Mouse (Mus musculus): ENCODE data around the gene Osgep. TPM values are rescaled to one million over a fixed set of nuclear protein-coding genes. Genes with fewer than 3 reads are reported as not detected.
A peak's percentile ranks its signal among the peaks of the same experiment; 100 is the strongest.
"Not testable (repeated sequence)": the region's sequence is repeated elsewhere in the genome, so short reads cannot be mapped to it uniquely, and the experiment has no call there.

Gene Osgep
- polyA plus RNA-seq, 1 experiment from 2014 or later = 148 TPM

- peak; percentile 85 for ATAC-seq (ENCODE audit: insufficient number of reproducible peaks, low FRiP score, low TSS enrichment, low read depth)
- peak within 1 kb of the TSS; percentile 34 for H3K9ac ChIP-seq
- H3K4me3 ChIP-seq = peak within 1 kb of the TSS; percentile 50
- no peaks in the 10 kb centered on the region for H3K27me3 ChIP-seq
- no peaks in the 10 kb centered on the region for H3K9me3 ChIP-seq
- WGBS = 7% methylated on average over 31 of the region's 32 CpGs
- peaks cover 13% of the 10 kb centered on the region; the same call in 1 of the 2 replicates for H3K36me3 ChIP-seq
- peak within 1 kb of the TSS; percentile 60 for H3K4me2 ChIP-seq
- peak within 1 kb of the TSS; percentile 76 for H3K27ac ChIP-seq
- H3K4me1 ChIP-seq = peaks cover 6% of the 10 kb centered on the region; the same call in 1 of the 2 replicates
These were observed 54.5 kb downstream of the Osgep start, which contains the start of gene Tep1 for GRCm38 (mm10) chr14:50869889-50870804. TSS of gene Tep1 (minus strand) at chr14:50870560.

- peaks cover 13% of the 10 kb centered on the region; the same call in 1 of the 2 replicates for H3K36me3 ChIP-seq
- H3K4me2 ChIP-seq = no peak overlapping the region
- no peaks in the 10 kb centered on the region for H3K27me3 ChIP-seq
- ATAC-seq (ENCODE audit: insufficient number of reproducible peaks, low FRiP score, low TSS enrichment, low read depth) = no peak
- H3K4me1 ChIP-seq = peaks cover 6% of the 10 kb centered on the region; the same call in 1 of the 2 replicates
- H3K9me3 ChIP-seq = no peaks in the 10 kb centered on the region
- 94% methylated on average over 5 of the region's 5 CpGs for WGBS
- H3K4me3 ChIP-seq = no peak overlapping the region
- H3K9ac ChIP-seq = no peak overlapping the region
- no peak overlapping the region for H3K27ac ChIP-seq
These were observed 56.0 kb downstream of the Osgep start for GRCm38 (mm10) chr14:50868656-50869055.

GRCm38 (mm10) chr14:50868211-50868610 is 56.5 kb downstream of the Osgep start:
- Histone ChIP-seq H3K4me1 (peaks cover 6% of the 10 kb centered on the region; the same call in 1 of the 2 replicates), H3K27ac (no peak overlapping the region), H3K9ac (no peak overlapping the region), H3K36me3 (peaks cover 13% of the 10 kb centered on the region; the same call in 1 of the 2 replicates), H3K9me3 (no peaks in the 10 kb centered on the region), H3K4me3 (no peak overlapping the region), H3K27me3 (no peaks in the 10 kb centered on the region), H3K4me2 (no peak overlapping the region)
- no peak for ATAC-seq (ENCODE audit: insufficient number of reproducible peaks, low FRiP score, low TSS enrichment, low read depth)
- WGBS = 80% methylated on average over 4 of the region's 4 CpGs

- no peak for ATAC-seq (ENCODE audit: insufficient number of reproducible peaks, low FRiP score, low TSS enrichment, low read depth)
- Histone ChIP-seq H3K4me3 (no peak overlapping the region), H3K9me3 (no peaks in the 10 kb centered on the region), H3K36me3 (peaks cover 18% of the 10 kb centered on the region; the same call in 1 of the 2 replicates), H3K9ac (no peak overlapping the region), H3K4me2 (no peak overlapping the region), H3K27me3 (no peaks in the 10 kb centered on the region), H3K4me1 (peaks cover 6% of the 10 kb centered on the region; the same call in 1 of the 2 replicates), H3K27ac (no peak overlapping the region)
- 89% methylated on average over 3 of the region's 3 CpGs for WGBS
These were observed 57.7 kb downstream of the Osgep start for GRCm38 (mm10) chr14:50866966-50867365.

- not testable (repeated sequence) for ATAC-seq (ENCODE audit: insufficient number of reproducible peaks, low FRiP score, low TSS enrichment, low read depth); H3K27ac ChIP-seq
- H3K36me3 ChIP-seq = peaks cover 27% of the 10 kb centered on the region; the same call in 1 of the 2 replicates
These were observed 59.7 kb downstream of the Osgep start for GRCm38 (mm10) chr14:50865005-50865404.

GRCm38 (mm10) chr14:50862641-50863040 is 62.1 kb downstream of the Osgep start:
- no peaks in the 10 kb centered on the region for H3K9me3 ChIP-seq
- H3K9ac ChIP-seq = no peak overlapping the region
- 88% methylated on average over 10 of the region's 10 CpGs for WGBS

More at GRCm38 (mm10) chr14:50865005-50865404, 59.7 kb downstream of the Osgep start:
- not testable (repeated sequence) for H3K27me3 ChIP-seq, H3K9ac ChIP-seq, H3K4me1 ChIP-seq, H3K9me3 ChIP-seq, H3K4me3 ChIP-seq, H3K4me2 ChIP-seq

More at GRCm38 (mm10) chr14:50862641-50863040, 62.1 kb downstream of the Osgep start:
- Histone ChIP-seq H3K27ac (no peak overlapping the region), H3K27me3 (no peaks in the 10 kb centered on the region), H3K4me1 (no peaks in the 10 kb centered on the region), H3K4me3 (no peak overlapping the region), H3K4me2 (no peak overlapping the region), H3K36me3 (peaks cover 31% of the 10 kb centered on the region)
- ATAC-seq (ENCODE audit: insufficient number of reproducible peaks, low FRiP score, low TSS enrichment, low read depth) = no peak

Other genes with a start within 250 kb of the Osgep start
- gene Olfr747, start 231.7 kb downstream of the Osgep start, polyA plus RNA-seq (2015; fragmentation: Nextera tagmentation; extraction: Ambion mirVana) = not detected in 2 replicates
- not detected in 2 replicates for gene Olfr748, start 217.5 kb downstream of the Osgep start, polyA plus RNA-seq (2015; fragmentation: Nextera tagmentation; extraction: Ambion mirVana)
- not detected in 2 replicates for gene Olfr749, start 179.8 kb downstream of the Osgep start, polyA plus RNA-seq (2015; fragmentation: Nextera tagmentation; extraction: Ambion mirVana)
- gene Ttc5, start 139.4 kb downstream of the Osgep start, polyA plus RNA-seq (2015; fragmentation: Nextera tagmentation; extraction: Ambion mirVana) = 59.8 and 63.1 TPM in 2 replicates
- gene Ccnb1ip1, start 117.2 kb downstream of the Osgep start, polyA plus RNA-seq (2015; fragmentation: Nextera tagmentation; extraction: Ambion mirVana) = not detected in 2 replicates
- gene Parp2, start 117.1 kb downstream of the Osgep start, polyA plus RNA-seq (2015; fragmentation: Nextera tagmentation; extraction: Ambion mirVana) = 52.0 and 52.3 TPM in 2 replicates
- gene Tep1, start 54.3 kb downstream of the Osgep start, polyA plus RNA-seq (2015; fragmentation: Nextera tagmentation; extraction: Ambion mirVana) = 5.0 and 6.2 TPM in 2 replicates
- 0.10 and 0.12 TPM in 2 replicates for gene Klhl33, start 27.4 kb downstream of the Osgep start, polyA plus RNA-seq (2015; fragmentation: Nextera tagmentation; extraction: Ambion mirVana)
- gene Apex1, start 75 bp upstream of the Osgep start, polyA plus RNA-seq (2015; fragmentation: Nextera tagmentation; extraction: Ambion mirVana) = 188 TPM in 2 replicates
- 45.3 and 56.0 TPM in 2 replicates for gene Pip4p1, start 6.0 kb upstream of the Osgep start, polyA plus RNA-seq (2015; fragmentation: Nextera tagmentation; extraction: Ambion mirVana)
- gene Pnp, start 6.2 kb upstream of the Osgep start, polyA plus RNA-seq (2015; fragmentation: Nextera tagmentation; extraction: Ambion mirVana) = 52.0 and 54.8 TPM in 2 replicates
- not detected in 2 replicates for gene Gm49342, start 19.6 kb upstream of the Osgep start, polyA plus RNA-seq (2015; fragmentation: Nextera tagmentation; extraction: Ambion mirVana)
- 0.31 and 0.54 TPM in 2 replicates for gene Pnp2, start 31.1 kb upstream of the Osgep start, polyA plus RNA-seq (2015; fragmentation: Nextera tagmentation; extraction: Ambion mirVana)
- gene Rnase10, start 82.9 kb upstream of the Osgep start, polyA plus RNA-seq (2015; fragmentation: Nextera tagmentation; extraction: Ambion mirVana) = 0.09 and 0.22 TPM in 2 replicates
- not detected in 2 replicates for gene Rnase9, start 117.0 kb upstream of the Osgep start, polyA plus RNA-seq (2015; fragmentation: Nextera tagmentation; extraction: Ambion mirVana)
- not detected in 2 replicates for gene Rnase11, start 125.3 kb upstream of the Osgep start, polyA plus RNA-seq (2015; fragmentation: Nextera tagmentation; extraction: Ambion mirVana)
- gene Rnase12, start 132.8 kb upstream of the Osgep start, polyA plus RNA-seq (2015; fragmentation: Nextera tagmentation; extraction: Ambion mirVana) = not detected in 2 replicates
- not detected in 2 replicates for gene Olfr750, start 149.5 kb upstream of the Osgep start, polyA plus RNA-seq (2015; fragmentation: Nextera tagmentation; extraction: Ambion mirVana)
- 68.6 and 83.1 TPM in 2 replicates for gene Rnase4, start 166.2 kb upstream of the Osgep start, polyA plus RNA-seq (2015; fragmentation: Nextera tagmentation; extraction: Ambion mirVana)
- gene Ang, start 166.3 kb upstream of the Osgep start, polyA plus RNA-seq (2015; fragmentation: Nextera tagmentation; extraction: Ambion mirVana) = 10.1 and 10.5 TPM in 2 replicates
- gene Eddm3b, start 189.5 kb upstream of the Osgep start, polyA plus RNA-seq (2015; fragmentation: Nextera tagmentation; extraction: Ambion mirVana) = not detected in 2 replicates
- 0.58 and 1.6 TPM in 2 replicates for gene Rnase6, start 199.0 kb upstream of the Osgep start, polyA plus RNA-seq (2015; fragmentation: Nextera tagmentation; extraction: Ambion mirVana)
- 2.2 and 3.3 TPM in 2 replicates for gene Rnase1, start 221.9 kb upstream of the Osgep start, polyA plus RNA-seq (2015; fragmentation: Nextera tagmentation; extraction: Ambion mirVana)
- not detected in 2 replicates for gene Rnase2b, start 237.4 kb upstream of the Osgep start, polyA plus RNA-seq (2015; fragmentation: Nextera tagmentation; extraction: Ambion mirVana)